Mouse (Mus musculus) left cerebral cortex, postnatal 36 days (tissue): ENCODE measurements around the gene Mettl17. TPM values are rescaled to one million over a fixed set of nuclear protein-coding genes. Genes with fewer than 3 reads are reported as not detected.
"Not testable (repeated sequence)": the region's sequence is repeated elsewhere in the genome, so short reads cannot be mapped to it uniquely, and the experiment has no call there.

ENCODE experiments used
- DNase-seq, 2 experiments: peaks; one replicate each; pipeline ENCODE4 v3.0.0; 2021 to 2022; ENCODE audit warnings: low spot score in 2 of 2, mixed read lengths in 1 of 2
- intact Hi-C: fragments of 180-260 bp; cut with DNase I; formaldehyde crosslinking; loops from one replicate; pipeline ENCODE4 v1.15.1; 2025
- total RNA-seq, 2 experiments: library from RNA; stranded (reverse); gene quantifications; 2 replicates each; pipeline ENCODE4 v1.2.3; 2021

Mettl17 gene
- total RNA-seq: 10 to 100 TPM; 23.6 to 45.2 TPM

DNA sequence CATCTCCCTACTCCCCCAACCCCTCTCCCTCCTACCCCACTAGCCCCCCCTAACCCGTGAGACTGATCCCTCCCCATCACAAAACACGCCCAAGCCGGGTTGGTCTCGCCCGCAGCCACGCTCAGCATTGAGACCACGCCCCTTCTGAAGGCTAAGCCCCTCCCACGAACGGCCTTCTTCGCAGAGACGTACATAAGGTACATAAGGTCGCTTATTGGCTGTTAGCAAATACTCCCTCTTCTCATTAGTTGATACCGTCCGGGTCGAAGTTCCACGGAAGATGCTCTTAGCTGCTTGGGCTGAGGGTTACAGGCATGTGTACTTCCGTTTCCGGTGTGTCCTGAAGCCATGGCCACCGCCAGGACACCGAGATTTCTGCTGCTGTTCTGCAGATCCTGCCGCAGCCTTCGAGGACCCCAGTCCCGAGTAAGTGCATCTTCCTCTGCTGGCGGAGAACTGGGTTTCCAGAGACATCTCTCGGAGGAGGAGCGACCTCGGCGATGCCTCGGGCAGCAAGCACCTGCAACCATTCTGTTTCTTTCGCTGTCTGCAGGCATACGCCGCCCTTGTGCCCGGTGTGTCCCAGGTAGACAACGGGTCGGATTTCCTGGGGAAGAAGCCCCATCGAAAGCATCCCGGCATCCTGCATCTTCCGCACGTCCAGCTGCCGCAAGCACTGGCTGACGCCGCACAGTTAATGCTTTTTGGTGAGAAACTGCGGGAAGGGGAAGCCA, at the start of gene Mettl17:
Gene Mettl17 (plus strand): TSS at position 245 of the 734 bp plus-strand sequence.
- DNase-seq: peak; percentile 87 to 88
- intact Hi-C loops: loop anchor here (5.0 to 10.0 kb wide), 2 partner anchors 128 to 220 kb away; partner anchors contain the start of gene Hnrnpc

DNA sequence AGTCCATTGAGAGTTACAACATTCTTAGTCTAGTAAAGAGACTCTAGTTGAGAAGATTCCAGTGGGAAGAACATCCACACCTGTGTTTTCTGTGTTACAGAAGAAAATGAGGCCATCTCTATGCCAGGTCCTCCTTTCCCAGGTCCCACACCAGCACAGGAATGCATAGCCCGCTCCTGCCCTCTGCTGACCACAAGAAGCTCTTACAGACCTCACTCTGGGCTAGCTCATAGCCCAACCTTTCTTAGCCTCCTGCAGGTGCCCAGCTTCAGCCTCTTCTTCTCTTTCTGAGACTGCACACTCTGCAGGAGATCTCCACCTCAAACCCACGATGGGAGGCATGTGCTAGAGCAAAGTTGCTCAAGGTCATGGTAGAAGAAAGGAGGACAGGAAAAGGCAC, 46.2 kb upstream of the Mettl17 start:
- DNase-seq, intact Hi-C loops: not testable (repeated sequence)

- no peak for DNase-seq
- intact Hi-C loops: no loop called here
These were observed 42.4 kb upstream of the Mettl17 start for GRCm38 (mm10) chr14:51842250-51842649.

- intact Hi-C loops: no loop called here
- DNase-seq: no peak
These were observed 41.9 kb upstream of the Mettl17 start for GRCm38 (mm10) chr14:51842781-51843180.

GRCm38 (mm10) chr14:51843882-51844281, 40.8 kb upstream of the Mettl17 start:
- no peak for DNase-seq

DNA sequence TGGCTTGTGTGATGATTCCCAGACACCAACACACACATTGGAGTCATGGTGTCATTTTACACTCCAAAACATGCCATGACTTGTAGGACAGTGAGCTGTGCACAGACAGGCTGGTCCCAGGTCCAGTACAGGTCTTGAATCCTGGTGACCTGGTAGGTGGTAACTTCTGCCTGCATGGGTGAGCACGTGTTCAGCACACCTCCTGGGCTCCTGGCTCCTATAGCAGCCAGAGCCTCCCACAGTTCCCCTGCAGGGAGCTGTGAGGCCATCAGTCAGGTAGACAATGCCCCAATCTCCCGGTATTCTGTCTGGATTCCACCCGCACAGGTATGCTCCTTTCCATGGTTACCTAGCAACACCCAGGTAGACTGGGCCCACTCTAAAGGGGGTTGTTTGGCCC, 38.1 kb upstream of the Mettl17 start:
- intact Hi-C loops: no loop called here
- no peak for DNase-seq

More at GRCm38 (mm10) chr14:51843882-51844281, 40.8 kb upstream of the Mettl17 start:
- intact Hi-C loops: no loop called here

- DNase-seq, intact Hi-C loops: not testable (repeated sequence)
These were observed 33.6 kb upstream of the Mettl17 start for GRCm38 (mm10) chr14:51851006-51851405.

- intact Hi-C loops: no loop called here
- no peak for DNase-seq
These were observed 31.2 kb upstream of the Mettl17 start, which contains the start of gene Ear6 for GRCm38 (mm10) chr14:51853399-51853798. TSS of gene Ear6 (plus strand) at chr14:51853699.

DNA sequence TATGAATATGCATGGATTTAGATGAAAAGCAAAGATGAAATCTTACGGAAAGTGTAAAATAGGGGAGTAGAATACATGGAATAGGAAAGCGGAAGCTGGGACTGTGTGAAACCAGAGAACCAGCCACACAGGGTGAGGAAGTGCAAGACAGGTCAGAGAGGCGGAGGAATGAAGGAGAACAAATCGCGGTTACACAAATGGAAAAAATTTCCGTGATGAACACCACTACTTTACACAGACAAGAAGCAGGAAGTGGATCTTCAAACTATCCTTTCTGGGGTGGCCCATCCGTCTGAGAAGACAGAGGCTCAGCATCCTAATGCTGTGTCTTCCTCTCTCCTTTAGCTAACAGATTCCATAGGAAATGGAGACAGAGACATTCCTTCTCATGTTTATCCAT, 29.4 kb upstream of the Mettl17 start:
- intact Hi-C loops, DNase-seq: not testable (repeated sequence)

GRCm38 (mm10) chr14:51863603-51864002, 21.0 kb upstream of the Mettl17 start:
- intact Hi-C loops: not testable (repeated sequence)
- DNase-seq: peak in 1 of 2 experiments; percentile 10

- no peak for DNase-seq
- intact Hi-C loops: no loop called here
These were observed 13.9 kb upstream of the Mettl17 start for GRCm38 (mm10) chr14:51870756-51871155.

DNA sequence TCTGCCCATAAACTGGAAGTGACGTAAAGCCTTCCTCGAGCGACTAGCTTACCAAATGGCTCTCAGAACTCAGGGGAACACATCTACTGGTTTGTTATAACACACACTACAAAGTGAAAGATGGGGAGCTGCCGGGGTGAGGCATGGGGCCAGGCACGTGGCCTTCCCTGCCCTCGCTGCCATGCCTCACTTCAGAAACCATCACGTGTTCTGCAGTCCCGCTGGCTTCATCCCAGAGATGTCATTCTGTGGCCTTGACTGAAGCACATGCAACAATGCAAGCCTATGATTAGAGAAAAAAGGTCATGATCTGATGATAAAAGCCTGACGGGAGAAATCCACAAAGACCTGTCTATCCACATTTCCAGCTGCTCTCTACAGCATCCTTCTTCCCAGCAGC, 12.9 kb upstream of the Mettl17 start:
- intact Hi-C loops: no loop called here

GRCm38 (mm10) chr14:51877517-51877916, 7.1 kb upstream of the Mettl17 start:
- DNase-seq: no peak
- intact Hi-C loops: no loop called here

More for the DNA sequence above, 12.9 kb upstream of the Mettl17 start:
- DNase-seq: no peak

DNA sequence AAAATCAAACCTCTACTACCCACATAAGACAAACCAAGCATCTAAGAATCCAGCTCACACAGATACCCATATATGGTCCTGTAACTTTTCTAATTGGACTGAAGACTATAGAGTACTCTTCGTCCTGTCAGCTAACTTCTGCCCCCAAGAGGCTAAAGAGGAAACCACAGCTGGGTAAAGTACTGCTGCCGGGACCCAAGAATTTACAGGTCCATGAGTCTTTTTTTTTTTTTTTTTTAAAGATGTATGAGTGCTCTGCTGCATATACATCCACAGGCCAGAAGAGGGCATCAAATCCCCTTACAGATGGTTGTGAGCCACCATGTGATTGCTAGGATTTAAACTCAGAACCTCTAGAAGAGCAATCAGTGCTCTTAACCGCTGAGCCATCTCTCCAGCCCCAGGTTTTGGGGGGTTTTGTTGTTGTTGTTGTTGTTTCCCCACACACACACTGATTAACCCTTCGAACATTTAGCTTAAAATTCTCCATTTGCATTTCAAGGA, 1.1 kb upstream of the Mettl17 start:
- intact Hi-C loops: loop anchor here (5.0 to 10.0 kb wide), 2 partner anchors 129 to 221 kb away; partner anchors contain the start of gene Hnrnpc
- DNase-seq: peak; percentile 35 to 41

DNA sequence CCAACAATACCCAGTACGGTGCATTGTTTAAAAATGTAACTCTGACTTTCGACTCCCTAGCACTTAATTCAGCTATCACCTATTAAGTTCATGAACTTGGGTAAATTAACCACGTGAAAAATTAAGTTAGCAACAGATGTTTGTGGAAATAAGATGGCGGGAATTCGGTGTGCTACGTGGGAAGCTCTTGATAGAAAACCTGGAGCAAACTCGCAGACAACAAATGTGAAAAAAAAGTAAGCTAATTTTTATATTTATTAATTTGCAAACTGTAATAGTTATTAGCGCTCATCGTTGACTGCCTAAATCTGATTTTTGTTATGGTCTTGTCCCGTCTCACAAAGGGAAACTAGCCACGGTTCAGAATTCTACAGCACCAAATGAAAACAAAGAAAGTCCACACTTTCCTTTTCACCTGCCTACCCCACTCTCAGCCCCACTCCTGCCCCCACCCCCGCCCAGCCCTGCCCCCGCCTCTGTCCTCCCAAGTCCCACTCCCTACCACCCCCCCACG, 554 bp upstream of the Mettl17 start:
- intact Hi-C loops: loop anchor here (5.0 to 10.0 kb wide), 2 partner anchors 128 to 221 kb away; partner anchors contain the start of gene Hnrnpc
- DNase-seq: no peak

DNA sequence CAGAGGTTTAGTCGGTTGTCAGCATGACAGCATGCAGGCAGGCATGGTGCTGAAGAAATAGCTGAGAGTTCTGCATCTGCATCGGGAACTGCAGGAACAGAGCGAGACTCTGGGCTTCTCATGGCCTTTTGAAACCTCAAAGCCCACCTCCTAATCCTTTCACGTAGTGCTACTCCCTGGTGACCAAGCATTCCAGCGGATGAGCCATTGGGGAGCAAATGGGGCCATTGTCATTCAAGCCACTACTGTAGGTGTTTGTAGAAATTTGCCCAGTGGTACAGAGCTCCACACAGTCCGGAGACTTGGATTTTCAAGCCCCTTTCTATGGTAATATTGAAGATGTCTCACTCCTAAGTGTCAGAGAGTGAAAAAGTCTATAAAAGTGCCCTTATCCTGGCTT, 1.4 kb downstream of the Mettl17 start:
- no peak for DNase-seq
- intact Hi-C loops: loop anchor here (10.0 kb wide), 1 partner anchor 219 kb away; the partner anchor contains the start of gene Hnrnpc

- no peak for DNase-seq
- intact Hi-C loops: loop anchor here (10.0 kb wide), 1 partner anchor 215 kb away; the partner anchor contains the start of gene Hnrnpc
These were observed 5.2 kb downstream of the Mettl17 start for GRCm38 (mm10) chr14:51889833-51890232.

- no peak for DNase-seq
- intact Hi-C loops: no loop called here
These were observed 7.7 kb downstream of the Mettl17 start, which contains the start of gene Slc39a2 for GRCm38 (mm10) chr14:51892191-51892939. TSS of gene Slc39a2 (plus strand) at chr14:51892889.

GRCm38 (mm10) chr14:51893094-51893794, 8.6 kb downstream of the Mettl17 start:
- no peak for DNase-seq
- intact Hi-C loops: no loop called here
